Mouse (Mus musculus): ENCODE measurements around the gene Tfap4. TPM values are rescaled to one million over a fixed set of nuclear protein-coding genes. Genes with fewer than 3 reads are reported as not detected.

Tfap4 gene
- 10 to 100 TPM; 10.2 to 15.1 TPM for total RNA-seq (2023)

DNA sequence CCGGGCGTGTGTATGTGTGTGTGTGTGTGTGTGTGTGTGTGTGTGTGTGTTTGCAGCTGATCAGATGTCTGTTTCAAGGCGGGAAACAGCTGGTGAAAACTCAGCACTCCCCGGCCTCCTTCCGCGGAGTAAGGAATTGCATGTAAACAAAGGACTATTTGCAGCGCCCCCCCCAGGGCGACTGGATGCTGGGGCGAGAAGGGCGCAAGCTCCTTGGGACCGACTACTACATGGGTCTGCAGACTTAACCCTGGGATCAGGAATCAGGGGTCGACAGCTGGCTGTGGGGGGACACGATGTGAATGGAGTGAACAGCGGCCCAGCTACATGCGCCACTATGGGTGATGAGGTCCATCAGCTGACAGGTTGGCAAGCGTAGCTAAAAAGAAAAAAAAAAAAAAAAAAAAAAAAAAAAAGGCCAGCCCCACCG is at the start of gene Tfap4:
Gene Tfap4, minus strand, starts transcription at position 140 of the 430 bp plus-strand sequence.

DNA sequence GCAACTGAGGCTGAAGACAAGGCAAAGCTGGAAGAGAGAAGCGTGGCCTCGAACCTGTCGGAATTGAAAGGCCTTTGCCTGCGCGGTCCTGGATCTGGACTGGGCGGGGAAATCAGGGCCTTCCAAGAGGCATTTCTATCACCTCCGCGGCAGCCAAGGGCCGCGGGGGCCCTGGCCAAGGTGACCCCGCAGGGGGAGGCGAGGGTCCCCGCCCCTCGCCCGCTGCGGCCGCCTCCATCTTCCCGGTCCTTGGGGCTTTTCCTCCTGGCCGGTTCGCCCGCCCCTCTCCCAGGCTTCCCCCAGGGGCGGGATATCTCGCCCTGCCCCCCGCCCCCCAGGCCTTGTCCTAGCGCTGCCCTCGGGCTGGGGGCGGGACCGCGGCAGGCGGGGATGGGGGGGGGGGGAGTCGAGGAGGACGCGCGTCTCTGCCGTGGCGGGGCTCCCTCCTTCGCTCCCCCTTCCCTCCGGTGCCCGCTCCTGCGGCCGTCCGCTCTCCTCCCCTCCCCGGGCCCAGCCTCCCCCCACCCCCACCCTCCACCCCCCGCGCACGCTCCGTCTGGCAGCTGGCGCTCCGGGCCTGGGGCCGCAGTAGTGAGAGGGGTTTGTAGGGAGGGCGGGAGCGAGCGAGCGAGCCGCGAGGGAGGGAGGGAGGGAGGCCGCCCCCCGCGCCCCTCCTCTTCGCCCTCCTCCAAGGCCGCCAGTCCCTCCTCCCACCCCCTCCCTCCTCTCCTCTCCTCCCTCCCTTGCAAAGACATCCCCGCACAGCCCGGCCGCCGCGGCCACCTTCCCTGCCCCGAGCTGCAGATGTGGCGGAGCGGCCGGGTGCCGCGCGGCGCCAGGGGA is 34.5 kb upstream of the Tfap4 start, which contains the start of gene Glis2:
Gene Glis2, plus strand, starts transcription at position 743 of the 843 bp plus-strand sequence.

GRCm38 (mm10) chr16:4541501-4542198 is 18.0 kb downstream of the Tfap4 start, which contains the start of gene Srl:
TSS of gene Srl (minus strand) at chr16:4541816.

Other genes with a start within 250 kb of the Tfap4 start
- gene Adcy9, start 139.4 kb downstream of the Tfap4 start, total RNA-seq (2023), result 1 to 10 TPM; 4.4 TPM
- gene Srl, start 18.0 kb downstream of the Tfap4 start, total RNA-seq (2023), result 1 to 10 TPM; 1.5 to 1.8 TPM
- not detected for gene Glis2, start 34.9 kb upstream of the Tfap4 start, total RNA-seq (2023)
- 10 to 100 TPM; 31.4 to 60.2 TPM for gene Pam16, start 65.1 kb upstream of the Tfap4 start, total RNA-seq (2023)
- under 1 TPM; 0.32 to 0.33 TPM for gene Vasn, start 80.1 kb upstream of the Tfap4 start, total RNA-seq (2023)
- 10 to 100 TPM; 36.5 to 39.7 TPM for gene Dnaja3, start 80.1 kb upstream of the Tfap4 start, total RNA-seq (2023)
- 100 to 1,000 TPM; 236 to 237 TPM for gene Coro7, start 119.9 kb upstream of the Tfap4 start, total RNA-seq (2023)
- 10 to 100 TPM in 1 of 2 experiments, 1 to 10 TPM in 1; 9.2 to 14.8 TPM for gene Nmral1, start 159.5 kb upstream of the Tfap4 start, total RNA-seq (2023)
- 10 to 100 TPM; 54.1 to 58.2 TPM for gene Hmox2, start 166.5 kb upstream of the Tfap4 start, total RNA-seq (2023)
- 10 to 100 TPM; 57.1 to 65.3 TPM for gene Cdip1, start 230.4 kb upstream of the Tfap4 start, total RNA-seq (2023)